Mouse (Mus musculus) liver, adult 2 months (tissue): Measurements from ENCODE around the gene Selenop. TPM values are rescaled to one million over a fixed set of nuclear protein-coding genes. Genes with fewer than 3 reads are reported as not detected.

Experiments used
- DNase-seq: peaks from one replicate; pipeline ENCODE4 v3.0.0-alpha.2; 2011; ENCODE audit warnings: low read depth, low spot score; ENCODE audit errors: extremely low read depth
- H3K27ac ChIP-seq: fragments of 200-500 bp; replicated peaks from 2 replicates; pipeline ENCODE4 v1.5.1; 2012; ENCODE audit warnings: low read depth, mild to moderate bottlenecking, control low read depth, inconsistent platforms, low read length; ENCODE audit not compliant: insufficient read depth
- H3K27me3 ChIP-seq: fragments of 200-500 bp; 2 replicates; pipeline ENCODE4 v1.6.1; 2012; ENCODE audit warnings: mild to moderate bottlenecking, moderate library complexity, low read length, inconsistent platforms; ENCODE audit not compliant: control insufficient read depth, insufficient read depth
- H3K36me3 ChIP-seq: fragments of 200-500 bp; 2 replicates; pipeline ENCODE4 v1.6.1; 2012; ENCODE audit warnings: low read length, inconsistent platforms; ENCODE audit not compliant: control insufficient read depth, insufficient read depth
- H3K4me1 ChIP-seq: fragments of 200-500 bp; 2 replicates; pipeline ENCODE4 v1.6.1; 2011; ENCODE audit warnings: low read length; ENCODE audit not compliant: control insufficient read depth, insufficient read depth
- H3K4me3 ChIP-seq: fragments of 200-500 bp; 2 replicates; pipeline ENCODE4 v1.5.1; 2011; ENCODE audit warnings: low read depth, mild to moderate bottlenecking, control low read depth, low read length, moderate library complexity; ENCODE audit not compliant: insufficient read depth
- H3K79me2 ChIP-seq: fragments of 200-500 bp; 2 replicates; pipeline ENCODE4 v1.6.1; 2012; ENCODE audit warnings: inconsistent platforms, mild to moderate bottlenecking, low read length, moderate library complexity; ENCODE audit not compliant: control insufficient read depth, insufficient read depth
- H3K9ac ChIP-seq: fragments of 200-500 bp; 2 replicates; pipeline ENCODE4 v1.6.1; 2012; ENCODE audit warnings: low read depth, mild to moderate bottlenecking, control low read depth, inconsistent platforms, low read length
- CTCF ChIP-seq: fragments of 200-500 bp; IDR thresholded peaks from 2 replicates; pipeline ENCODE4 v1.5.1; 2011; ENCODE audit warnings: low read depth, low read length, control low read depth
- POLR2A ChIP-seq: fragments of 200-500 bp; IDR thresholded peaks from 2 replicates; pipeline ENCODE4 v1.6.1; 2011; ENCODE audit warnings: low read length, control low read depth; ENCODE audit not compliant: insufficient read depth; ENCODE audit errors: extremely low read depth
- WGBS: fragments of 180-500 bp; shearing (Covaris S2); methylation state at CpG from one replicate; pipeline ENCODE4 v1.1.7; 2018; 5-methylcytosine and 5-hydroxymethylcytosine counted together
- polyA plus RNA-seq: library from polyadenylated mRNA; depleted of rRNA; stranded (reverse); fragments of >200 nt; gene quantifications from 2 replicates; pipeline ENCODE4 v1.2.3, GENCODE M21; 2012
- total RNA-seq: library from RNA; depleted of rRNA; stranded (reverse); fragments of >200 nt; gene quantifications from 2 replicates; pipeline ENCODE4 v1.2.3, GENCODE M21; 2014

Selenop gene
- total and polyA plus RNA-seq, 2 experiments, result 1,988 to 8,531 TPM

DNA sequence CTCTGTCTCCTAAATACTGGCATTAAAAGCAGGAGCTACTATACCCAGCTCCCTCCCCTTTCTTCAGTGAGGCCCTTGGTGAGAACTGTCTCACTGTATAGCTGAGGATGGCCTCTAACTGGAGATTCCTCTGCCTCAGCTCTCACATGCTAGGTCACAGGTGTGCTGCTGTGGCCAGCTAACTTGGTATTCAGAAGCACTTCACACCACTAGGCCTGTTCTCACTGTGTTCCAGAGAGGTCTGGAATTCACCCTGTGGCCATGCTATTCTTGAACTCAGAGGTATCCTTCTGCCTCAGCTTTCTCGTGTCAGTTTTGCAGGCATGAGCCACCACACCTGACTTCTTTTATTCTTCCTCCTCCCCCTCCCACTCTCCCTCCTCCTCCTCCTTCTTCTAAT lies 4.8 kb downstream of the Selenop start:
- H3K79me2 ChIP-seq, result peaks cover 17% of the 10 kb centered on the region; the same call in 1 of the 2 replicates
- H3K9ac ChIP-seq, result peak overlapping the region; percentile 74
- peak overlapping the region; percentile 56 for H3K27ac ChIP-seq
- H3K4me1 ChIP-seq, result peaks cover 15% of the 10 kb centered on the region
- DNase-seq, result peak; percentile 63
- H3K36me3 ChIP-seq, result peaks cover 51% of the 10 kb centered on the region
- 9% methylated on average over 1 of the region's 1 CpGs for WGBS
- H3K4me3 ChIP-seq, result peak overlapping the region; percentile 66
- TF ChIP-seq POLR2A (no peak), CTCF (no peak)
- H3K27me3 ChIP-seq, result no peaks in the 10 kb centered on the region

DNA sequence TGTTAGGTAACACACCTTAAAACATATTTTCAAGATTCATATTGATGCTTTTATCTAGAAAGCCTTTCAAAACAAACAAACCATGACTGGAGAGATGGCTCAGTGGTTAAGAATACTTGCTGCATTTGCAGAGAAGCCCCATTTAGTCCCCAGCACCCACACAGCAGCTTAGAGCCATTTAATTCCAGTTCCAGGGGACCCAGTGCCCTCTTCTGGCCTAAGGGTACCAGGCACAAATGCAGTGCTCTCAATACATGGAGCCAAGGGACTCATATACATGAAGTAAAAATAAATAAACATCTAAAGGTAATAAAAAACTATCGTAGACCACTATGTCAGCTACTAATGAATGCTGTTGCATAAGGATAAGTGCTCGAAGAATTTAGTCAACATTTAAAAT lies 9.0 kb downstream of the Selenop start:
- no peaks in the 10 kb centered on the region for H3K27me3 ChIP-seq
- H3K79me2 ChIP-seq, result peaks cover 7% of the 10 kb centered on the region; the same call in 1 of the 2 replicates
- H3K27ac ChIP-seq, result peak overlapping the region; percentile 56; the same call in 1 of the 2 replicates
- TF ChIP-seq CTCF, result peak; percentile 33; the same call in 1 of the 2 replicates
- TF ChIP-seq POLR2A, result no peak
- peaks cover 5% of the 10 kb centered on the region for H3K4me1 ChIP-seq
- H3K36me3 ChIP-seq, result peaks cover 69% of the 10 kb centered on the region
- WGBS, result 15% methylated on average over 2 of the region's 2 CpGs
- DNase-seq, result peak; percentile 57
- 0 out of 2 replicates have a peak overlapping the region, but pooled peaks have one; percentile 45 for H3K9ac ChIP-seq
- peak overlapping the region; percentile 42 for H3K4me3 ChIP-seq

DNA sequence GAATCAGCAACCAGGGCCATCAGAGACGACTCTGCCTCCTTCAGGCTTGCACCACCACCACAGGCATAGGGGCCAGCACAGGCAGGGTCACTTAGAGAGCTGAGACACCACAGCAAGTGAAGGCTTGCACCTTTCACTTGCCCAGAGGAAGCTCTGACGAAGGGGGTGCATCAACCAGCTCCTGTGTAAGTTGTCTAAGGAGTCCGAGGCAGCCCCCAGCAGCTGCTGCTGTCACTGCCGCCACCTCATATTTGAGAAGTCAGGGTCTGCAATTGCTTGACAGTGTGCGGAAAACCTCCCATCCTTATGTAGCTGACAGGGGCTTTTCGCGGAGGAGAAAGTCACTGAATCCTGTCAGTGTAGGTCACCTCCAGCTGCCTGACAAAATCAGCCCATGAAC lies 10.9 kb downstream of the Selenop start:
- no peaks in the 10 kb centered on the region for H3K27me3 ChIP-seq
- 71% methylated on average over 7 of the region's 7 CpGs for WGBS
- 0 out of 2 replicates have a peak overlapping the region, but pooled peaks have one; percentile 6 for H3K27ac ChIP-seq
- no peak overlapping the region for H3K9ac ChIP-seq
- TF ChIP-seq CTCF (peak; percentile 33; the same call in 1 of the 2 replicates), POLR2A (no peak)
- H3K36me3 ChIP-seq, result peaks cover 55% of the 10 kb centered on the region
- H3K4me3 ChIP-seq, result no peak overlapping the region
- peak; percentile 43 for DNase-seq
- peaks cover under 1% of the 10 kb centered on the region; the same call in 1 of the 2 replicates for H3K79me2 ChIP-seq
- peaks cover 5% of the 10 kb centered on the region for H3K4me1 ChIP-seq

DNA sequence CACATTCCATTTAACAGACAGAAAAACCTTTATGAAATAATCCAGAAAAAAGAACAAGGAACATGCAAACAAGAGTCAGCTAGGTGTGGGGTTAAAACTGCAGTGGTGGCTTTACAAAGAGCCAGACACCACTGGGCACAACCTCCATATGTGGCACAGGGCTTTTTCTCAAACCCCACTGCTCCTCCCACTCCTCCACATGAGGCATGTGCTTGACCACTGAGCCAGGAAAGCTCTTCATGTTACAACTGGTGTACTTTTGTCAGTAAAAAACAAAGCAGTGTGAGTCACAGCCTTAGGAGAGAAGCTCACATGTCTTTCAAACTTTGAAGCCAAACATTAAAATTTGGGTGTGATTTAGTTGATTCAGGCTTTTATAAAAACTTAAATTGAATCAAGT lies 12.9 kb downstream of the Selenop start:
- TF ChIP-seq CTCF (no peak), POLR2A (0 out of 2 replicates have a peak, but pooled peaks have one; percentile 35)

DNA sequence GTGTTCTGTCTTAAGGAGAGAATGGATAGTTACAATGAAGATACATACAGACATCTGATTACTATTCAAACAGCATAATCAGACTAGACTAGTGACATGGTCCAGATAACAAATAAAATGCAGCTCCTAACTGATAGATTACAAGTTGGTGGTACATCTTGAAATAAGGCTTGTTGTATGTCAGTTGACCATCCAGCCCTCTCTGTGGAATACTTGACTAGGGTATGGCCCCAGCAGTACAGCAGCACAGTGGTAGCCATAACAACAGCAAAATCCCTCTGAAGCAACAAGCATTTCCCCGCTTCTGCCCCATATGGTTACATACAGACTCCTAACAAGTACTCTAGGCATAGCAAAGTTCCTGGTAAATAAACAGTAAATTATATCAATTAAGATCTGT lies 13.4 kb downstream of the Selenop start:
- H3K9ac ChIP-seq, result no peak overlapping the region
- H3K27me3 ChIP-seq, result no peaks in the 10 kb centered on the region
- WGBS, result 26% methylated on average over 1 of the region's 1 CpGs
- no peak for TF ChIP-seq CTCF
- TF ChIP-seq POLR2A, result no peak
- no peak overlapping the region for H3K4me3 ChIP-seq
- no peak overlapping the region for H3K27ac ChIP-seq
- DNase-seq, result peak; percentile 85
- peaks cover 5% of the 10 kb centered on the region for H3K4me1 ChIP-seq
- H3K79me2 ChIP-seq, result no peaks in the 10 kb centered on the region
- H3K36me3 ChIP-seq, result peaks cover 39% of the 10 kb centered on the region

More for the DNA sequence above, 12.9 kb downstream of the Selenop start:
- peaks cover 43% of the 10 kb centered on the region for H3K36me3 ChIP-seq
- H3K4me1 ChIP-seq, result peaks cover 5% of the 10 kb centered on the region
- H3K27ac ChIP-seq, result no peak overlapping the region
- H3K9ac ChIP-seq, result no peak overlapping the region
- peak; percentile 86 for DNase-seq
- H3K79me2 ChIP-seq, result no peaks in the 10 kb centered on the region
- H3K27me3 ChIP-seq, result no peaks in the 10 kb centered on the region
- H3K4me3 ChIP-seq, result no peak overlapping the region

DNA sequence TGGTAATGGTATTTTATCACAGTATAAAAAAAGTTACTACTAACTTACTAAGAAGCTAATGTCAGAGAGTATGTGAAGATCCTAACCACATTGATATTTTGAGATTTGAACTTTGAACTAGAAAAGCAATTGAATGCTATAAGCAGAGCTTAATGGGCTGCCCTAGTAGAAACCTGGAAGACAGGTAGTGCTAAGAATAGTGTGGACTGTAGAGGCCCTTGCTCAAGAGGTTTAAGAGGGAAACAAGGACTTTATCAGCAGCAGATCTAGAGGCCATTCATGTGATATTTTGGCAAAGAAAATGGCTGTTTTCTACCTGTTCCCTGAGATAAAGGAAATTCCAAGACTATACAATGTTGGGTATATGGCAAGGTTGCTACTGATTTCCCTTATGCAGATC lies 17.7 kb downstream of the Selenop start:
- DNase-seq, result no peak
- Histone ChIP-seq H3K79me2 (no peaks in the 10 kb centered on the region), H3K36me3 (peaks cover 10% of the 10 kb centered on the region; the same call in 1 of the 2 replicates), H3K4me1 (no peaks in the 10 kb centered on the region; the same call in 1 of the 2 replicates), H3K9ac (no peak overlapping the region), H3K4me3 (no peak overlapping the region), H3K27ac (no peak overlapping the region), H3K27me3 (no peaks in the 10 kb centered on the region)
- TF ChIP-seq CTCF (no peak), POLR2A (no peak)
